Mouse (Mus musculus): ENCODE results near the gene Acnat1.
A peak's percentile ranks its signal among the peaks of the same experiment; 100 is the strongest.
"Not testable (repeated sequence)": the region's sequence is repeated elsewhere in the genome, so short reads cannot be mapped to it uniquely, and the experiment has no call there.

Acnat1 gene

GRCm38 (mm10) chr4:49473435-49474100 is at the start of gene Acnat1:
Gene Acnat1 (minus strand): TSS chr4:49473912.
- DNase-seq = no peak

GRCm38 (mm10) chr4:49522576-49522975 is 48.9 kb upstream of the Acnat1 start:
- DNase-seq = no peak

GRCm38 (mm10) chr4:49521346-49521745 is 47.6 kb upstream of the Acnat1 start:
- DNase-seq = no peak

- DNase-seq = peak; percentile 91 to 94
These were observed 47.0 kb upstream of the Acnat1 start, which contains the start of the genes Mrpl50 and Zfp189 for GRCm38 (mm10) chr4:49520572-49521340. Gene Mrpl50 (minus strand): TSS chr4:49521093. Gene Zfp189 (plus strand): TSS chr4:49521176.

- no peak for DNase-seq
These were observed 45.8 kb upstream of the Acnat1 start for GRCm38 (mm10) chr4:49519476-49519875.

GRCm38 (mm10) chr4:49514441-49514840 is 40.7 kb upstream of the Acnat1 start:
- no peak for DNase-seq

GRCm38 (mm10) chr4:49512636-49513035 is 38.9 kb upstream of the Acnat1 start:
- no peak for DNase-seq

GRCm38 (mm10) chr4:49510236-49510835 is 36.6 kb upstream of the Acnat1 start:
- not testable (repeated sequence) for DNase-seq

- DNase-seq = no peak
These were observed 35.5 kb upstream of the Acnat1 start for GRCm38 (mm10) chr4:49509183-49509582.

- no peak for DNase-seq
These were observed 32.7 kb upstream of the Acnat1 start, which contains the start of gene Baat for GRCm38 (mm10) chr4:49506386-49506785. Gene Baat (minus strand): TSS chr4:49506557.

- no peak for DNase-seq
These were observed 29.9 kb upstream of the Acnat1 start for GRCm38 (mm10) chr4:49503563-49503962.

- DNase-seq = not testable (repeated sequence)
These were observed 12.4 kb upstream of the Acnat1 start for GRCm38 (mm10) chr4:49485934-49486650.

GRCm38 (mm10) chr4:49485442-49485841 is 11.7 kb upstream of the Acnat1 start:
- no peak for DNase-seq

- DNase-seq = peak in 1 of 2 experiments; percentile 30
These were observed 7.2 kb upstream of the Acnat1 start for GRCm38 (mm10) chr4:49480896-49481295.

GRCm38 (mm10) chr4:49480104-49480760 is 6.5 kb upstream of the Acnat1 start:
- DNase-seq = no peak

GRCm38 (mm10) chr4:49479035-49479434 is 5.3 kb upstream of the Acnat1 start:
- not testable (repeated sequence) for DNase-seq

GRCm38 (mm10) chr4:49478118-49478877 is 4.6 kb upstream of the Acnat1 start:
- DNase-seq = peak; percentile 10 to 41

GRCm38 (mm10) chr4:49474583-49474982 is 871 bp upstream of the Acnat1 start:
- DNase-seq = no peak

- no peak for DNase-seq
These were observed 4.1 kb downstream of the Acnat1 start for GRCm38 (mm10) chr4:49469435-49470151.

- no peak for DNase-seq
These were observed 6.4 kb downstream of the Acnat1 start for GRCm38 (mm10) chr4:49467360-49467759.

- DNase-seq = no peak
These were observed 17.5 kb downstream of the Acnat1 start for GRCm38 (mm10) chr4:49456171-49456570.
